Mouse (Mus musculus): ENCODE measurements at regions not wholly inside any gene's neighbourhood (a gene's known extent, or its start where the extent isn't known, plus 50 kb on each side); places are given as distances from the start of the nearest gene placed in this dataset.

DNA sequence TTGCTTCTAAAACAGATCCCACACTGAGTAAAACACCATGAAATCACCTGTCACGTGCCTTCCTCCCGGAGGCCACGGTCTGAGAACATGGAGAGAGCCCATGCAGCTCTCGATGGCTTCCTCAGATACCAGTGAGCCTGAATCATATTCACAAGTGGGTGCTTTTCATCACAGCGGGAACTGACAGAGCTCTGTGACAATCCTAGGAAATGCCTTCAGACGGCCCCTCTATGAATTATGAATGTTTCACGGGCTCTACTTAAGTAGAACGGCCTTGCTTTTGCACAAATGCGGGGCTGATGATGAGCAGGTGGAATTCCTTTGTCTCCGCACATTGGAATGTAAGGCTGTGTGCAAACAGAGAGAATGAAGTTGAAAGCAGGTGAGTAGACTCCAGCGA lies 383.1 kb downstream of the Lrig3 start:
- TF ChIP-seq RAD21 (IDR thresholded peaks at IDR 0.05; ENCODE audit: low read depth, low read length): no peak
- no peak for TF ChIP-seq POLR2A (IDR thresholded peaks at IDR 0.05; ENCODE audit: low read depth, low read length)
- no peak for TF ChIP-seq CTCF (conservative IDR thresholded peaks at IDR 0.05 in 1 of 2, IDR thresholded peaks at IDR 0.05 in 1 of 2; ENCODE audit: low read depth in 2 of 2, low read length in 2 of 2)
- TF ChIP-seq PAX5 (IDR thresholded peaks at IDR 0.05; ENCODE audit: low read length): no peak
- TF ChIP-seq KAT2A (IDR thresholded peaks at IDR 0.05; ENCODE audit: insufficient replicate concordance, low read length): no peak
- no peak for TF ChIP-seq RCOR1 (conservative IDR thresholded peaks at IDR 0.05; ENCODE audit: low read depth, low read length)
- no peak for TF ChIP-seq ETS1 (conservative IDR thresholded peaks at IDR 0.05; ENCODE audit: low read depth, low read length)
- no peak for TF ChIP-seq POLR2AphosphoS2 (IDR thresholded peaks at IDR 0.05; ENCODE audit: low read depth, low read length)
- no peak for TF ChIP-seq CHD2 (IDR thresholded peaks at IDR 0.05; ENCODE audit: low read length)
- no peak for TF ChIP-seq TBP (conservative IDR thresholded peaks at IDR 0.05; ENCODE audit: low read depth, low read length)
- no peak for TF ChIP-seq MAX (IDR thresholded peaks at IDR 0.05; ENCODE audit: low read length)
- no peak for TF ChIP-seq HCFC1 (IDR thresholded peaks at IDR 0.05; ENCODE audit: low read depth, low read length)
- TF ChIP-seq EP300 (IDR thresholded peaks at IDR 0.05; ENCODE audit: low read length): no peak
